Mouse (Mus musculus) CD4-positive, CD25-positive, alpha-beta regulatory T cell, adult 2 months (primary cell): ENCODE measurements around the gene Kctd19.

ENCODE experiments used
- DNase-seq: peaks from one replicate; pipeline ENCODE4 v3.0.0-alpha.2; 2012; ENCODE audit warnings: low read depth, low spot score

Gene Kctd19

GRCm38 (mm10) chr8:105413391-105413790 lies at the start of gene Kctd19, which contains the start of gene Lrrc36:
Gene Kctd19 (minus strand): TSS chr8:105413502.
Gene Lrrc36 (plus strand): TSS chr8:105413571.
- peak; percentile 50 for DNase-seq

- DNase-seq, result no peak
These were observed 47.9 kb upstream of the Kctd19 start for GRCm38 (mm10) chr8:105461085-105461803.

- DNase-seq, result no peak
These were observed 41.9 kb upstream of the Kctd19 start for GRCm38 (mm10) chr8:105455218-105455617.

- no peak for DNase-seq
These were observed 40.8 kb upstream of the Kctd19 start for GRCm38 (mm10) chr8:105454088-105454487.

- no peak for DNase-seq
These were observed 40.0 kb upstream of the Kctd19 start for GRCm38 (mm10) chr8:105453296-105453695.

- DNase-seq, result no peak
These were observed 38.8 kb upstream of the Kctd19 start for GRCm38 (mm10) chr8:105451903-105452603.

GRCm38 (mm10) chr8:105450977-105451376 lies 37.7 kb upstream of the Kctd19 start:
- no peak for DNase-seq

- no peak for DNase-seq
These were observed 35.3 kb upstream of the Kctd19 start for GRCm38 (mm10) chr8:105448596-105448995.

- no peak for DNase-seq
These were observed 34.9 kb upstream of the Kctd19 start for GRCm38 (mm10) chr8:105448188-105448587.

- no peak for DNase-seq
These were observed 32.8 kb upstream of the Kctd19 start for GRCm38 (mm10) chr8:105446127-105446552.

- no peak for DNase-seq
These were observed 32.2 kb upstream of the Kctd19 start for GRCm38 (mm10) chr8:105445296-105446126.

- no peak for DNase-seq
These were observed 29.4 kb upstream of the Kctd19 start for GRCm38 (mm10) chr8:105442661-105443060.

GRCm38 (mm10) chr8:105441433-105441832 lies 28.1 kb upstream of the Kctd19 start:
- peak; percentile 40 for DNase-seq

- peak; percentile 41 for DNase-seq
These were observed 25.6 kb upstream of the Kctd19 start for GRCm38 (mm10) chr8:105438865-105439264.

- no peak for DNase-seq
These were observed 23.9 kb upstream of the Kctd19 start for GRCm38 (mm10) chr8:105437078-105437748.

- DNase-seq, result no peak
These were observed 22.9 kb upstream of the Kctd19 start for GRCm38 (mm10) chr8:105436218-105436617.

GRCm38 (mm10) chr8:105434136-105434535 lies 20.8 kb upstream of the Kctd19 start:
- no peak for DNase-seq

GRCm38 (mm10) chr8:105433511-105433910 lies 20.2 kb upstream of the Kctd19 start:
- no peak for DNase-seq

GRCm38 (mm10) chr8:105433021-105433420 lies 19.7 kb upstream of the Kctd19 start:
- no peak for DNase-seq

- DNase-seq, result no peak
These were observed 18.6 kb upstream of the Kctd19 start for GRCm38 (mm10) chr8:105431743-105432515.

- DNase-seq, result no peak
These were observed 13.6 kb upstream of the Kctd19 start for GRCm38 (mm10) chr8:105426878-105427277.
